Mouse (Mus musculus) intestine, postnatal 0 days (tissue): ENCODE data around the gene Tmc3. TPM values are rescaled to one million over a fixed set of nuclear protein-coding genes. Genes with fewer than 3 reads are reported as not detected.
A peak's percentile ranks its signal among the peaks of the same experiment; 100 is the strongest.

Experiments
- ATAC-seq: fragments of 200-750 bp; cut with Nextera tagmentation; 2 replicates; pipeline ENCODE4 v1.8.0; 2017; ENCODE audit warnings: mild to moderate bottlenecking, moderate TSS enrichment, moderate library complexity
- H3K27ac ChIP-seq: fragments of 300-500 bp; sonication (generic); 2 replicates; pipeline ENCODE4 v1.5.1; 2014; ENCODE audit warnings: mild to moderate bottlenecking, low read depth, low read length, moderate library complexity
- H3K27me3 ChIP-seq: fragments of 300-500 bp; sonication (generic); replicated peaks from 2 replicates; pipeline ENCODE4 v1.6.1; 2014; ENCODE audit warnings: low read length, mixed read lengths; ENCODE audit not compliant: control insufficient read depth, insufficient read depth
- H3K36me3 ChIP-seq: fragments of 300-500 bp; sonication (generic); 2 replicates; pipeline ENCODE4 v1.6.1; 2014; ENCODE audit warnings: mild to moderate bottlenecking, moderate library complexity; ENCODE audit not compliant: control insufficient read depth, insufficient read depth
- H3K4me1 ChIP-seq: fragments of 300-500 bp; sonication (generic); replicated peaks from 2 replicates; pipeline ENCODE4 v1.6.1; 2014; ENCODE audit warnings: antibody characterized with exemption, low read length, mixed read lengths; ENCODE audit not compliant: control insufficient read depth, insufficient read depth
- H3K4me2 ChIP-seq: fragments of 300-500 bp; sonication (generic); replicated peaks from 2 replicates; pipeline ENCODE4 v1.6.1; 2014; ENCODE audit warnings: low read depth, mild to moderate bottlenecking, moderate library complexity
- H3K4me3 ChIP-seq: fragments of 300-500 bp; sonication (generic); 2 replicates; pipeline ENCODE4 v1.5.1; 2014; ENCODE audit warnings: low read depth, low read length
- H3K9ac ChIP-seq: fragments of 300-500 bp; sonication (generic); 2 replicates; pipeline ENCODE4 v1.6.1; 2014; ENCODE audit warnings: mild to moderate bottlenecking, low read depth, low read length
- H3K9me3 ChIP-seq: fragments of 300-500 bp; sonication (generic); 2 replicates; pipeline ENCODE4 v1.6.1; 2016; ENCODE audit warnings: mixed run types; ENCODE audit not compliant: control insufficient read depth
- CTCF ChIP-seq: sonication (generic); IDR thresholded peaks from 2 replicates; pipeline ENCODE4 v1.5.1; 2016; ENCODE audit warnings: low read depth, mild to moderate bottlenecking, control low read depth, antibody characterized with exemption, moderate library complexity
- WGBS: fragments of 180-500 bp; shearing (Covaris S2); extraction: QIAGEN DNeasy Blood & Tissue Kit; methylation state at CpG from one replicate; pipeline ENCODE4 v1.1.7; 2014; 5-methylcytosine and 5-hydroxymethylcytosine counted together
- polyA plus RNA-seq: library from polyadenylated mRNA; unstranded; fragments of >200 nt; fragmentation: Nextera tagmentation; extraction: Ambion mirVana; gene quantifications from 2 replicates; pipeline ENCODE4 v1.2.1, GENCODE M21; 2015

The Tmc3 gene
- 1.1 and 1.4 TPM in 2 replicates for polyA plus RNA-seq

- Histone ChIP-seq H3K4me2 (no peak within 1 kb of the TSS), H3K9me3 (no peaks in the 10 kb centered on the region), H3K36me3 (no peaks in the 10 kb centered on the region), H3K4me3 (no peak within 1 kb of the TSS), H3K27ac (no peak within 1 kb of the TSS), H3K27me3 (no peaks in the 10 kb centered on the region), H3K4me1 (no peaks in the 10 kb centered on the region), H3K9ac (no peak within 1 kb of the TSS)
- no peak for TF ChIP-seq CTCF
- WGBS: 31% methylated on average over 11 of the region's 11 CpGs
- ATAC-seq: no peak
Measured at GRCm38 (mm10) chr7:83584639-83585471, at the start of gene Tmc3. Gene Tmc3, plus strand, starts transcription at chr7:83584927.

- Histone ChIP-seq H3K27ac (no peak overlapping the region), H3K9me3 (no peaks in the 10 kb centered on the region), H3K4me2 (no peak overlapping the region), H3K27me3 (no peaks in the 10 kb centered on the region), H3K4me1 (no peaks in the 10 kb centered on the region), H3K36me3 (no peaks in the 10 kb centered on the region), H3K4me3 (no peak overlapping the region), H3K9ac (no peak overlapping the region)
- WGBS: 72% methylated on average over 5 of the region's 5 CpGs
- no peak for ATAC-seq
- TF ChIP-seq CTCF: no peak
Measured at GRCm38 (mm10) chr7:83541536-83542169, 43.1 kb upstream of the Tmc3 start.

- TF ChIP-seq CTCF: no peak
- Histone ChIP-seq H3K4me1 (no peaks in the 10 kb centered on the region), H3K27me3 (no peaks in the 10 kb centered on the region), H3K4me2 (no peak overlapping the region), H3K27ac (no peak overlapping the region), H3K9me3 (no peaks in the 10 kb centered on the region), H3K4me3 (no peak overlapping the region), H3K9ac (no peak overlapping the region), H3K36me3 (no peaks in the 10 kb centered on the region)
- WGBS: 63% methylated on average over 7 of the region's 7 CpGs
- ATAC-seq: no peak
Measured at GRCm38 (mm10) chr7:83548686-83549352, 35.9 kb upstream of the Tmc3 start.

GRCm38 (mm10) chr7:83549353-83549774 lies 35.4 kb upstream of the Tmc3 start:
- Histone ChIP-seq H3K27me3 (no peaks in the 10 kb centered on the region), H3K27ac (no peak overlapping the region), H3K36me3 (no peaks in the 10 kb centered on the region), H3K4me3 (no peak overlapping the region), H3K4me2 (no peak overlapping the region), H3K9me3 (no peaks in the 10 kb centered on the region), H3K9ac (no peak overlapping the region), H3K4me1 (no peaks in the 10 kb centered on the region)
- WGBS: 79% methylated on average over 7 of the region's 7 CpGs
- TF ChIP-seq CTCF: no peak
- ATAC-seq: no peak

GRCm38 (mm10) chr7:83549951-83550407 lies 34.7 kb upstream of the Tmc3 start:
- Histone ChIP-seq H3K27ac (no peak overlapping the region), H3K4me1 (no peaks in the 10 kb centered on the region), H3K4me2 (no peak overlapping the region), H3K9ac (no peak overlapping the region), H3K4me3 (no peak overlapping the region), H3K27me3 (no peaks in the 10 kb centered on the region), H3K36me3 (no peaks in the 10 kb centered on the region), H3K9me3 (no peaks in the 10 kb centered on the region)
- WGBS: 50% methylated on average over 5 of the region's 5 CpGs
- TF ChIP-seq CTCF: peak; percentile 74
- ATAC-seq: no peak

GRCm38 (mm10) chr7:83554477-83554876 lies 30.2 kb upstream of the Tmc3 start:
- no peaks in the 10 kb centered on the region for H3K4me1 ChIP-seq
- no peak overlapping the region for H3K27ac ChIP-seq
- no peak for ATAC-seq
- no peaks in the 10 kb centered on the region for H3K9me3 ChIP-seq
- H3K36me3 ChIP-seq: no peaks in the 10 kb centered on the region
- no peak overlapping the region for H3K4me2 ChIP-seq
- H3K27me3 ChIP-seq: no peaks in the 10 kb centered on the region
- H3K4me3 ChIP-seq: no peak overlapping the region
- WGBS: 74% methylated on average over 6 of the region's 6 CpGs
- no peak overlapping the region for H3K9ac ChIP-seq
- no peak for TF ChIP-seq CTCF
